Mouse (Mus musculus): Measurements from ENCODE around the gene Rnf128. TPM values are rescaled to one million over a fixed set of nuclear protein-coding genes. Genes with fewer than 3 reads are reported as not detected.
A peak's percentile ranks its signal among the peaks of the same experiment; 100 is the strongest.
"Not testable (repeated sequence)": the region's sequence is repeated elsewhere in the genome, so short reads cannot be mapped to it uniquely, and the experiment has no call there.

Gene Rnf128
- 20.1 and 31.2 TPM in 2 replicates for total RNA-seq (2021)
- long read RNA-seq, experiment 1, transcript Rnf128-201 (7 exons, 2,750 nt) = major isoform, 62 of 64 reads
- long read RNA-seq, experiment 1, partial matches to known transcripts = 2 of 64 reads
- long read RNA-seq, experiment 1, other reads (novel, unspliced or antisense) = 0 of 64 reads
- long read RNA-seq, experiment 2, transcript Rnf128-201 (7 exons, 2,750 nt) = major isoform, 47 of 54 reads
- long read RNA-seq, experiment 2, partial matches to known transcripts = 5 of 54 reads
- long read RNA-seq, experiment 2, other reads (novel, unspliced or antisense) = 2 of 54 reads

GRCm38 (mm10) chrX:139562925-139563461 lies at the start of gene Rnf128:
Gene Rnf128 (plus strand): TSS chrX:139563316.
- DNase-seq = no peak

GRCm38 (mm10) chrX:139516156-139516555 lies 47.0 kb upstream of the Rnf128 start:
- no peak for DNase-seq

- DNase-seq = no peak
Measured at GRCm38 (mm10) chrX:139519251-139519650, 43.9 kb upstream of the Rnf128 start.

DNA sequence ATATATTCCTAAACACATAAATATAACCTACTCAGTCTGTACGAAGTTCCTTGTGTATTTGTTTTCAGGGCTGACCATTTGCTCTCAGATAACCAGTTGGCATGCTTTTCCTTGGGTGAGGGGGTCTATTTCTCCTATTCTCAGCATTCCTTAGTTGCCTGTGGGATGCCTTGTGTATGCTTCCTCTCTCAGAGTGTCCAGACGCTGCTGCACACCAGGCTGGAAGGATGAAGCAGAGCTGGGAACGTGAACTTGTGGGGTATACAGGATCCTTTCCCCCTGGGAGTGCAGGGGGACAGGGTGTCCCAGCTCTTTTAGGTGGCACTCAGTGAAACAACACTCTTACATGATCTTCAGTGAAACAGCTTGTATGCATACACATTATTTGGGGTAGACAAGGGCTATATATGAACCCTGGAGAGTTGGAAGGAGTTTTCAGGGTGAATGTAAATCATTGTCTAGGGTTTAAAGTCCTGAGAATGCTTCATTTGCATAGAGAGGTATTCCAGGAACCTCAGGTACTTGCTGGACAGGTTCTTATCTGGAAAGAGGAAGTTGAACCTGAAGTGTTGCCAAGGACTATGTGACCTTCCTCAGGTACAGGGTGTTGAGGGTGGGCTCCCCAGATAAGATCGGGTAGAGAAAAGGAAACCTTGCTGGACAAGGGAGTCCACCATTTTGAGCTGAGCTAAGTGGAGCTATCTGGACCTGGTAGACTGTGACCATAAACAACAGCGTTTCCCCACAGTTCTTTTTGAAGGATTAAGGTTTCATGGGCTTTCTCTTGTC lies 38.6 kb upstream of the Rnf128 start:
- DNase-seq = no peak

DNA sequence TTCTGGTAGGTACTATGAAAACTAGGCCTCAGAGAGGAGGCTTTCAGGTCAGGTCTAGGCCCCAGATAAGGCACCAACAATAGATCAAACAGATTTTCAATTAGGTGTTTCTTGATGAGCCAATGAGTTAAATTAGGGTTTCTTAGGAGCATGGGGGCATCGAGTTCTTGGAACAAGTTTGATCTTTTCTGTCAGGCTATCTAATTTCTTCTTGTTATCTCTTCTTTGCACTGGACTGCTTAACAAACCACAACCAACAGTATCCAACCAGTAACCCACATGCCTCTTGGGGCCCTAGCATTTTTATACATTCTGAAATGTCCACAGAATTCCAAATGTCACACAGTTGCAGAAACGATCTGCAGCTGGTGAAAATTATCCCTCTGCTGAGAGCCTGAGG lies 37.4 kb upstream of the Rnf128 start:
- no peak for DNase-seq

- DNase-seq = no peak
Measured at GRCm38 (mm10) chrX:139526984-139527383, 36.1 kb upstream of the Rnf128 start.

GRCm38 (mm10) chrX:139529678-139530077 lies 33.4 kb upstream of the Rnf128 start:
- DNase-seq = no peak

DNA sequence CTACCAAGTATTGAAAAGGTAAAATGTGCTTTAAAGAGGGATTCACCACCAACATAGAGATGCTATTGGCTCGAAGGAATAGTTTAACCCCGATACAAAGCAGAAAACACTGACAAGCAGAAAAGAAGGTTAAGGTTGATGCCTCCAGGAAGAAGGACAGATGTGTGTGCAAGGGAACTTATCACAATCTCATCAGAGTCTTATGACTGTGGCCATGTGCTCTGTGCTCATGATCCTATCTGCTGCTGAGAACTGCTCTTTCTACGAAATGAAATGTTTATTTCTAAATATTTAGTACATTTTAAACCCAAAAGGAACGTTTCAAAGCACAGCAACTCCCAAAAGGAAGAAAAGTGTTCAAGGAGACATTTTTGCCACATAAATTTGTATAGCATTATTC lies 30.8 kb upstream of the Rnf128 start:
- DNase-seq = no peak

DNA sequence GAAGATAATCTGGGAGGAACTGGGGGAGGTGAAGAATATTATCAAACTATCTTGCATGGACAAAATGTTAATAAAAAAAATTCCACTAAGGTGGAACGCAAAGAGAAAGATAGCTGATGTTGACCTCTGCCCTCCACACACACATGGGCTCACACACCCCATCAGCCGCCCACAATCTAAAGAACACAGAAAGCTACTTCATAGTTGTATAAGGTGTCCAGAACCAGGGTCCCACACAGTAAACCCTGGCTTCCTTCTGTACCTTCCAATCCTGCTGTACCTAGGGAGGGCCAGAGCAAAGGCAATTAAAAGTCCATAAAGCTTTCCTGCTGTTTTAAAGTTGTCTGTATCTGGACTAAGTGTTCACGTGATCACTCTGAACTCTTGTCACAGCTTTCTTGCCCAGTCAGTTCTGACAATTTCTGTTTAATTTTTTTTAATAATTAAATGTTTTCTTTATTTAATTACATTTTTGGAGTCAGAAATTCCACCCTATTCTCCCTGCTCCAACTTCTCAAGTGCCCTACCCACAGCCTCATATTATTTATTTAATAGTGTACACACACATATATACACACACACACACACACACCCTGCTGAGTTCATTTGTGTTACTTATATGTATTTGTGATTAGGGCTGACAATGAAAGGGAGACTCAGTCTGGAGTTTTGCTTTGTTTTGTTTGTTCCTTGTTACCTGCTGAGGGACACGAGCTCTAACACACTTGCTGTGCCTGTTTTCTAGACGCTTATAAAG lies 25.3 kb upstream of the Rnf128 start:
- no peak for DNase-seq

DNA sequence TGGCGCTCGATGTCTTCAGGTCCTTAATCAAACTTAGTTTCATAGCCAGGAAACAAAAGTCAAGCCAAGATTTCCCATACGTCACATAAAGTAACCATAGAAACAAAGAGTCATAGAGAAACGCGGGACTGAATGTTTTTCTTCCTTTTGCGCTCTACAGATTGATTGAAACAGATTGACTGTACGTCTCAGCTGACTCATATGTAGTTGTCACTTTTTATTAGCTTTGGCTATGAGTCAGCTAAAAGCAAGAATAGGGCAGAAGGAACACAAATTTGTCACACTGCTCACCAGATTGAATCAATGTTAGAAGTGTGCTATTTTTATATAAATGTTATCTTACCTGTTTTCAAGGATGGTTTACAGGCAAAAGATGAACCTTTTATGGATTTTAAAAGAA lies 19.4 kb upstream of the Rnf128 start:
- no peak for DNase-seq

- DNase-seq = no peak
Measured at GRCm38 (mm10) chrX:139550456-139550855, 12.7 kb upstream of the Rnf128 start.

GRCm38 (mm10) chrX:139552090-139552489 lies 11.0 kb upstream of the Rnf128 start:
- no peak for DNase-seq

- DNase-seq = no peak
Measured at GRCm38 (mm10) chrX:139562255-139562924, 726 bp upstream of the Rnf128 start.

DNA sequence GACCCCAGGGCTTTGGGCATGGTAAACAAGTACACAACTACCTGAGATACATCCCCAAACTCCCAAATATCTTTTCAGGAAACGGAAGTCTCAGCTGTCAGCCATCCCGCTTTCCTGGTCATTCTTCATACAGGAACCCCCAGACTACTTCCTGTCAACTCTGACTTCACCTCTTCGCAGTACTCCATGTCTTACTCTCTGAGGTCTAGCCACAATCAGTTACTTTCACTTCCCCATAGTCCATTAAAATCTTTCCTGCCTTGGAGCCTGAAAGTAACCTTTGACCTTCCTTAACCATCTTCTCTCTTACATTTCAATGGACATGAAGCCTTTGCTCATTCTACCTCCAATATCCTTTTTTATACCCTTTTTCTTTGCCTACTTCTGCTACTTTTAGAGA lies 6.9 kb downstream of the Rnf128 start:
- no peak for DNase-seq

- DNase-seq = no peak
Measured at GRCm38 (mm10) chrX:139578649-139579278, 15.6 kb downstream of the Rnf128 start.

- no peak for DNase-seq
Measured at GRCm38 (mm10) chrX:139583616-139584015, 20.5 kb downstream of the Rnf128 start.

DNA sequence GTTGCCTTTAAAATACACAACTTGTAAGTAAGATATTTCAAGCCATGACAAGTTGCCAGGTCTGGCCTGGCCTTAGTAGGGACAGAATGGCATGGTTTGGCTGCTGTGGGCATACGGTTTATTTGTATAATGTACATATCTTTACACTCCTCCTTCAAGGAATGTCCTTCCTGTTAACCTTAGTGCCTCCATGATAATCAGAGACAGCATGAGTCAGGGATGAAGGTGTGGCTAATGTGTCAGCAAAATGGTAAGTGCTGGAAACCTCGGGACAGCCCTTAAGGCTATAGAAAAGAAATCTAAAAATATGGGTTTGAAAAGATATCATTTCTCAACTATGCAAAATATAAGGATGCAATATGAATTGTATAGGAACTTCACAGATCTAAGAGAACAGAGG lies 23.6 kb downstream of the Rnf128 start:
- not testable (repeated sequence) for DNase-seq

- DNase-seq = no peak
Measured at GRCm38 (mm10) chrX:139596404-139596803, 33.3 kb downstream of the Rnf128 start.

DNA sequence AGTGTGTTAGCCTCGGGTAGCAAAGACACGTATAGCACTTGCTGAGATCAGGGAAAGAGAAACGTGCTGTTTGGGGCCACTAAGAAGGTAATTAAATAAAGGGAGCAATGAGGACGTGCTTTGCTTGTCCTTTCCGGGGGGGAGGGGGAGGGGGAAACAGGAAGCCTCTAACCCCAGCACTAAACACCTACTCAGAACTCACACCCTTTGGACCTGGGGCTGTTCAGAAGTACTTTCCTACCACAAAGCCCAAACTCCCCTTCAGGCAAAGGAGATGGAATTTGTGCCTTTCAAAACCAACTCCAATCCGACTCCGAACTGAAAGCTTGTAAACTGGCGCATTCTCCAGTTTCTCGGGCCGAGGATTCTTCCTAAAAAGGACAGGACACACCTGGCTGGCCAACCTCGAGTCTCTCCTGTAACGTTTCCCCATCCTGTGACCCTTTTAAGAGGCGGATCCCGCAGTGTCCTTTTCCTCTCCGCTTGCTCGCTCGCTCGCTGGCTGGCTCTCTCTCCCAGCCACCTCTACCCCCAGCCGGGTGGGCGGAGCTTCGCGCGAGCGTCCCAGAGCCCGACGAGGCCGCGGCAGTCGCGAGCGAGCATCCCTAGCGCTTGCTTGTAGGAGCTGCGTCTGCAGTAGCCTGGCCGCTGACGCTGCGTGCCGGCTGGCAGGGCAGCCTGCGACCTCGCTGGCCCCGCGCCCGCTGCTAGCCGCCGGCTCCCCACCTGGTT lies 47.1 kb downstream of the Rnf128 start:
- peak; percentile 91 for DNase-seq

DNA sequence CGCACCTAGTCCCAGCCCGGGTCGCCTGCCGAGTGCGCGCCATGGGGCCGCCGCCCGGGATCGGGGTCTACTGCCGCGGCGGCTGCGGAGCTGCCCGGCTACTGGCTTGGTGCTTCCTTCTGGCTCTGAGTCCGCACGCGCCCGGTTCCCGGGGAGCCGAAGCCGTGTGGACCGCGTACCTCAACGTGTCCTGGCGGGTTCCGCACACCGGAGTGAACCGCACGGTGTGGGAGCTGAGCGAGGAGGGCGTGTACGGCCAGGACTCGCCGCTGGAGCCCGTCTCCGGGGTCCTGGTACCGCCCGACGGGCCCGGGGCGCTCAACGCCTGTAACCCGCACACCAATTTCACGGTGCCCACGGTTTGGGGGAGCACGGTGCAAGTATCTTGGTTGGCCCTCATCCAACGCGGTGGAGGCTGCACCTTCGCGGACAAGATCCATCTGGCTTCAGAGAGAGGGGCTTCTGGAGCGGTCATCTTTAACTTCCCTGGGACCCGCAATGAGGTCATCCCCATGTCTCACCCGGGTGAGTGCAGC lies 47.7 kb downstream of the Rnf128 start:
- DNase-seq = no peak

DNA sequence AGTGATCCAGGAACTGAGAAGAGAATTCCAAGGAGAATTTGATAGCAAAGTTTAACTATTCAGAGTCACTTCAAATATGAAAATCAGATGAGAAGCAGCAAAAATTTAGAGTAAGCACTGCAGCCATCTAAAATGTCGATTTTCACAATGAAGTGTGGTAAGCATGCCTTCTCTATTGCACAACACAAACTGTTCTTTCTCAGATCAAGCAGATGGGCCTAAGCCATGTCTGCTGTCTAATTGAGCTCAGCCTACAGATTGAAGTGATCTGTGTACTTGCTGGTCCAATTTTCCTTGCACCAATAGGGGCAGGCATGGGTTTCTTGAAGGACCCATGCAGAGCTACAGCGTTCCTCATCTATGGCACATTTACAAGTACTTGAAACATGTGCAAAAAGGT lies 51.6 kb downstream of the Rnf128 start:
- no peak for DNase-seq

Measured in adrenal gland, postnatal 14 days (tissue).